Mouse (Mus musculus): ENCODE data around the gene Htra3. TPM values are rescaled to one million over a fixed set of nuclear protein-coding genes. Genes with fewer than 3 reads are reported as not detected.
A peak's percentile ranks its signal among the peaks of the same experiment; 100 is the strongest.

The Htra3 gene
- polyA plus RNA-seq, 1 experiment from 2014 or later, result 39.4 TPM

- DNase-seq (ENCODE audit: low spot score), result no peak
- no peaks in the 10 kb centered on the region for H3K27me3 ChIP-seq (ENCODE audit: control insufficient read depth, insufficient read depth, low read length)
- peak overlapping the region; percentile 88 for H3K27ac ChIP-seq (replicated peaks)
- no peak for TF ChIP-seq CTCF (IDR thresholded peaks at IDR 0.05; ENCODE audit: low read depth)
- no peak for TF ChIP-seq EP300 (optimal IDR thresholded peaks at IDR 0.05)
- WGBS, result 59% methylated on average over 1 of the region's 1 CpGs
- H3K4me1 ChIP-seq (replicated peaks; ENCODE audit: control insufficient read depth, insufficient read depth), result peaks cover 35% of the 10 kb centered on the region
- no peak overlapping the region for H3K4me2 ChIP-seq (replicated peaks; ENCODE audit: low read depth)
- H3K9me3 ChIP-seq (ENCODE audit: control insufficient read depth, low read length), result no peaks in the 10 kb centered on the region
- no peaks in the 10 kb centered on the region for H3K36me3 ChIP-seq (ENCODE audit: control insufficient read depth, insufficient read depth, low read length)
- H3K4me3 ChIP-seq (ENCODE audit: low read depth, low read length), result no peak overlapping the region
- no peak overlapping the region for H3K9ac ChIP-seq (ENCODE audit: low read length)
- ATAC-seq (ENCODE audit: low FRiP score, low TSS enrichment), result 0 out of 2 replicates have a peak, but pooled peaks have one; percentile 0
Measured at GRCm38 (mm10) chr5:35672581-35672980, 7.0 kb downstream of the Htra3 start.

- no peaks in the 10 kb centered on the region for H3K9me3 ChIP-seq (ENCODE audit: control insufficient read depth, low read length)
- H3K9ac ChIP-seq (ENCODE audit: low read length), result no peak overlapping the region
- ATAC-seq (ENCODE audit: low FRiP score, low TSS enrichment) (peak; percentile 59), DNase-seq (ENCODE audit: low spot score) (peak; percentile 73)
- TF ChIP-seq CTCF (IDR thresholded peaks at IDR 0.05; ENCODE audit: low read depth), result no peak
- TF ChIP-seq EP300 (optimal IDR thresholded peaks at IDR 0.05), result no peak
- H3K36me3 ChIP-seq (ENCODE audit: control insufficient read depth, insufficient read depth, low read length), result no peaks in the 10 kb centered on the region
- peaks cover 35% of the 10 kb centered on the region for H3K4me1 ChIP-seq (replicated peaks; ENCODE audit: control insufficient read depth, insufficient read depth)
- peak overlapping the region; percentile 88 for H3K27ac ChIP-seq (replicated peaks)
- no peak overlapping the region for H3K4me2 ChIP-seq (replicated peaks; ENCODE audit: low read depth)
- 42% methylated on average over 9 of the region's 9 CpGs for WGBS
- H3K4me3 ChIP-seq (ENCODE audit: low read depth, low read length), result no peak overlapping the region
- no peaks in the 10 kb centered on the region for H3K27me3 ChIP-seq (ENCODE audit: control insufficient read depth, insufficient read depth, low read length)
Measured at GRCm38 (mm10) chr5:35671474-35671891, 8.1 kb downstream of the Htra3 start.

- H3K27me3 ChIP-seq (ENCODE audit: control insufficient read depth, insufficient read depth, low read length), result no peaks in the 10 kb centered on the region
- no peak overlapping the region for H3K4me3 ChIP-seq (ENCODE audit: low read depth, low read length)
- no peaks in the 10 kb centered on the region for H3K36me3 ChIP-seq (ENCODE audit: control insufficient read depth, insufficient read depth, low read length)
- DNase-seq (ENCODE audit: low spot score) (no peak), ATAC-seq (ENCODE audit: low FRiP score, low TSS enrichment) (no peak)
- peak overlapping the region; percentile 88 for H3K27ac ChIP-seq (replicated peaks)
- H3K9me3 ChIP-seq (ENCODE audit: control insufficient read depth, low read length), result no peaks in the 10 kb centered on the region
- WGBS, result 48% methylated on average over 6 of the region's 6 CpGs
- H3K4me1 ChIP-seq (replicated peaks; ENCODE audit: control insufficient read depth, insufficient read depth), result peaks cover 35% of the 10 kb centered on the region
- H3K4me2 ChIP-seq (replicated peaks; ENCODE audit: low read depth), result no peak overlapping the region; the same call in 1 of the 2 replicates
- no peak overlapping the region for H3K9ac ChIP-seq (ENCODE audit: low read length)
- TF ChIP-seq EP300 (optimal IDR thresholded peaks at IDR 0.05) (no peak), CTCF (IDR thresholded peaks at IDR 0.05; ENCODE audit: low read depth) (no peak)
Measured at GRCm38 (mm10) chr5:35670412-35670801, 9.2 kb downstream of the Htra3 start.

- Histone ChIP-seq H3K4me2 (replicated peaks; ENCODE audit: low read depth) (no peak overlapping the region), H3K4me1 (replicated peaks; ENCODE audit: control insufficient read depth, insufficient read depth) (peaks cover 35% of the 10 kb centered on the region), H3K9me3 (ENCODE audit: control insufficient read depth, low read length) (no peaks in the 10 kb centered on the region), H3K9ac (ENCODE audit: low read length) (no peak overlapping the region), H3K4me3 (ENCODE audit: low read depth, low read length) (no peak overlapping the region), H3K27me3 (ENCODE audit: control insufficient read depth, insufficient read depth, low read length) (no peaks in the 10 kb centered on the region), H3K36me3 (ENCODE audit: control insufficient read depth, insufficient read depth, low read length) (no peaks in the 10 kb centered on the region), H3K27ac (replicated peaks) (peak overlapping the region; percentile 88; the same call in 1 of the 2 replicates)
- TF ChIP-seq EP300 (optimal IDR thresholded peaks at IDR 0.05), result no peak
- TF ChIP-seq CTCF (IDR thresholded peaks at IDR 0.05; ENCODE audit: low read depth), result no peak
- ATAC-seq (ENCODE audit: low FRiP score, low TSS enrichment) (no peak), DNase-seq (ENCODE audit: low spot score) (no peak)
- 36% methylated on average over 11 of the region's 11 CpGs for WGBS
Measured at GRCm38 (mm10) chr5:35669747-35670411, 9.7 kb downstream of the Htra3 start.

- Histone ChIP-seq H3K27me3 (ENCODE audit: control insufficient read depth, insufficient read depth, low read length) (no peaks in the 10 kb centered on the region), H3K4me1 (replicated peaks; ENCODE audit: control insufficient read depth, insufficient read depth) (peaks cover 5% of the 10 kb centered on the region; the same call in 1 of the 2 replicates), H3K4me2 (replicated peaks; ENCODE audit: low read depth) (no peak overlapping the region), H3K36me3 (ENCODE audit: control insufficient read depth, insufficient read depth, low read length) (no peaks in the 10 kb centered on the region; the same call in 1 of the 2 replicates), H3K9me3 (ENCODE audit: control insufficient read depth, low read length) (no peaks in the 10 kb centered on the region), H3K9ac (ENCODE audit: low read length) (no peak overlapping the region), H3K4me3 (ENCODE audit: low read depth, low read length) (no peak overlapping the region), H3K27ac (replicated peaks) (no peak overlapping the region)
- no peak for DNase-seq (ENCODE audit: low spot score)
- WGBS, result 89% methylated on average over 7 of the region's 7 CpGs
- ATAC-seq (ENCODE audit: low FRiP score, low TSS enrichment), result no peak
- TF ChIP-seq EP300 (optimal IDR thresholded peaks at IDR 0.05), result no peak
- no peak for TF ChIP-seq CTCF (IDR thresholded peaks at IDR 0.05; ENCODE audit: low read depth)
Measured at GRCm38 (mm10) chr5:35666152-35666551, 13.4 kb downstream of the Htra3 start.

GRCm38 (mm10) chr5:35662021-35662545 is 17.5 kb downstream of the Htra3 start:
- DNase-seq (ENCODE audit: low spot score) (peak; percentile 58), ATAC-seq (ENCODE audit: low FRiP score, low TSS enrichment) (peak; percentile 24; the same call in 1 of the 2 replicates)
- TF ChIP-seq EP300 (optimal IDR thresholded peaks at IDR 0.05) (no peak), CTCF (IDR thresholded peaks at IDR 0.05; ENCODE audit: low read depth) (no peak)
- Histone ChIP-seq H3K27me3 (ENCODE audit: control insufficient read depth, insufficient read depth, low read length) (no peaks in the 10 kb centered on the region), H3K27ac (replicated peaks) (no peak overlapping the region), H3K9ac (ENCODE audit: low read length) (no peak overlapping the region), H3K4me1 (replicated peaks; ENCODE audit: control insufficient read depth, insufficient read depth) (no peaks in the 10 kb centered on the region), H3K36me3 (ENCODE audit: control insufficient read depth, insufficient read depth, low read length) (no peaks in the 10 kb centered on the region; the same call in 1 of the 2 replicates), H3K4me3 (ENCODE audit: low read depth, low read length) (no peak overlapping the region), H3K9me3 (ENCODE audit: control insufficient read depth, low read length) (no peaks in the 10 kb centered on the region), H3K4me2 (replicated peaks; ENCODE audit: low read depth) (no peak overlapping the region)
- 67% methylated on average over 9 of the region's 9 CpGs for WGBS
